Mouse (Mus musculus): ENCODE results near the gene Arhgap27. TPM values are rescaled to one million over a fixed set of nuclear protein-coding genes. Genes with fewer than 3 reads are reported as not detected.

The Arhgap27 gene
- total and polyA plus RNA-seq, 2 experiments from 2014 or later: 5.9 to 12.2 TPM

DNA sequence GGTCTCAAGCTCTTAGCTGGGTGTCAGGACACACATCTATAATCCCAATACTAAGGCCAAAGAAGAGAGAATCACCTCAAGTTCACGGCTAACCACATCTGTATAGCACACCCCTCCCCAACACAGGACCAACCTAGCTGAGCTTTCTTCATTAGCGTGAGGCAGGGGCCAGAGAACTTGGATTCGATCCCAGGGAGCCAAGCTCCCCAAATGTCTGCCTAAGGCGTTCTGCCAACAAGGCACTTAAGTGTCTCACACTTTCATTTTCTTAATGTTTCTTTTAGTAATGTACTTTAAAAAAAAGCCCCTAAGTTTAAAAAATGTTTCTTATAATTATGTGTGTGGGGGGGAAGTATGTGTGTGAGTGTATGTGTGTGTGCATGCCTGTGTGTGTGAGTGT is 42.8 kb downstream of the Arhgap27 start:
- DNase-seq (ENCODE audit: low spot score) (no peak), ATAC-seq (no peak)

GRCm38 (mm10) chr11:103320196-103320595 is 43.3 kb downstream of the Arhgap27 start:
- Histone ChIP-seq H3K9me3 (ENCODE audit: low read length) (no peaks in the 10 kb centered on the region), H3K4me3 (ENCODE audit: low read length) (no peak overlapping the region), H3K4me2 (ENCODE audit: low read depth, low read length) (no peak overlapping the region), H3K4me1 (ENCODE audit: insufficient read depth, low read length) (0 out of 2 replicates have a peak, but pooled peaks cover 6% of the 10 kb centered on the region), H3K27ac (no peak overlapping the region), H3K9ac (replicated peaks; ENCODE audit: low read length) (no peak overlapping the region), H3K27me3 (ENCODE audit: insufficient read depth, low read length) (no peaks in the 10 kb centered on the region; the same call in 1 of the 2 replicates), H3K36me3 (ENCODE audit: insufficient read depth, low read length) (no peaks in the 10 kb centered on the region)
- ATAC-seq (no peak), DNase-seq (ENCODE audit: low spot score) (no peak)
- 88% methylated on average over 8 of the region's 8 CpGs for WGBS
- no peak for TF ChIP-seq CTCF (IDR thresholded peaks at IDR 0.05; ENCODE audit: low read depth)

More for the DNA sequence above, 42.8 kb downstream of the Arhgap27 start:
- WGBS: 37% methylated on average over 4 of the region's 4 CpGs
- no peaks in the 10 kb centered on the region for H3K36me3 ChIP-seq (ENCODE audit: insufficient read depth, low read length)
- H3K27me3 ChIP-seq (ENCODE audit: insufficient read depth, low read length): no peaks in the 10 kb centered on the region; the same call in 1 of the 2 replicates
- H3K4me2 ChIP-seq (ENCODE audit: low read depth, low read length): no peak overlapping the region
- TF ChIP-seq CTCF (IDR thresholded peaks at IDR 0.05; ENCODE audit: low read depth): no peak
- no peak overlapping the region for H3K27ac ChIP-seq
- H3K4me1 ChIP-seq (ENCODE audit: insufficient read depth, low read length): 0 out of 2 replicates have a peak, but pooled peaks cover 6% of the 10 kb centered on the region
- no peak overlapping the region for H3K9ac ChIP-seq (replicated peaks; ENCODE audit: low read length)
- H3K9me3 ChIP-seq (ENCODE audit: low read length): no peaks in the 10 kb centered on the region
- no peak overlapping the region for H3K4me3 ChIP-seq (ENCODE audit: low read length)

GRCm38 (mm10) chr11:103318042-103318441 is 45.5 kb downstream of the Arhgap27 start:
- no peak overlapping the region for H3K9ac ChIP-seq (replicated peaks; ENCODE audit: low read length)
- no peak overlapping the region for H3K4me3 ChIP-seq (ENCODE audit: low read length)
- H3K27me3 ChIP-seq (ENCODE audit: insufficient read depth, low read length): no peaks in the 10 kb centered on the region; the same call in 1 of the 2 replicates
- ATAC-seq: no peak
- TF ChIP-seq CTCF (IDR thresholded peaks at IDR 0.05; ENCODE audit: low read depth): no peak
- WGBS: 80% methylated on average over 1 of the region's 1 CpGs
- no peaks in the 10 kb centered on the region for H3K36me3 ChIP-seq (ENCODE audit: insufficient read depth, low read length)
- no peaks in the 10 kb centered on the region for H3K9me3 ChIP-seq (ENCODE audit: low read length)
- H3K27ac ChIP-seq: no peak overlapping the region
- no peak for DNase-seq (ENCODE audit: low spot score)
- H3K4me2 ChIP-seq (ENCODE audit: low read depth, low read length): no peak overlapping the region
- no peaks in the 10 kb centered on the region for H3K4me1 ChIP-seq (ENCODE audit: insufficient read depth, low read length)

DNA sequence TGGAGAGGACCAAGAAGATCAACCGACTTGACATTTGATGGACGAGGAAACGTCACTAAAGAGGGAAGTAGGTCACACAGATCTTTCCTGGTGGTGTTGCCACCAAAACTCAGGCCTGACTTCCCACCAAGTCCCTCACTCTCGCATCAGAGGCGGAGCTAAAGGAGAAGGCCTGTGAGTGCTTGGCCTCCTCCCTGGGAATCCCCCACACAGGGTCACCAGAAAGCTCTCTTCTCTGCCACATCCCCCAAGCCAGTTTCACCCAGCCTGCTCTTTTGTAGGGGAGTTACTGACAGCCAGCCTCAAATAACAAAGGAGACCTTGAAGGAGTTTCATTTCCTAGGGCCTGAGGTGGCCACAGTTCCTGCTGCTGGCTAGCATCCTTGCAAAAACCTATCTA is 48.1 kb downstream of the Arhgap27 start:
- Histone ChIP-seq H3K9me3 (ENCODE audit: low read length) (no peaks in the 10 kb centered on the region), H3K4me3 (ENCODE audit: low read length) (no peak overlapping the region), H3K9ac (replicated peaks; ENCODE audit: low read length) (no peak overlapping the region), H3K4me1 (ENCODE audit: insufficient read depth, low read length) (no peaks in the 10 kb centered on the region; the same call in 1 of the 2 replicates), H3K36me3 (ENCODE audit: insufficient read depth, low read length) (no peaks in the 10 kb centered on the region), H3K27me3 (ENCODE audit: insufficient read depth, low read length) (no peaks in the 10 kb centered on the region; the same call in 1 of the 2 replicates), H3K4me2 (ENCODE audit: low read depth, low read length) (no peak overlapping the region), H3K27ac (no peak overlapping the region)
- WGBS: 83% methylated on average over 5 of the region's 5 CpGs
- no peak for TF ChIP-seq CTCF (IDR thresholded peaks at IDR 0.05; ENCODE audit: low read depth)
- ATAC-seq (no peak), DNase-seq (ENCODE audit: low spot score) (no peak)

- Histone ChIP-seq H3K4me1 (ENCODE audit: insufficient read depth, low read length) (no peaks in the 10 kb centered on the region; the same call in 1 of the 2 replicates), H3K36me3 (ENCODE audit: insufficient read depth, low read length) (no peaks in the 10 kb centered on the region), H3K27me3 (ENCODE audit: insufficient read depth, low read length) (no peaks in the 10 kb centered on the region; the same call in 1 of the 2 replicates), H3K27ac (no peak overlapping the region), H3K9me3 (ENCODE audit: low read length) (no peaks in the 10 kb centered on the region), H3K4me3 (ENCODE audit: low read length) (no peak overlapping the region), H3K4me2 (ENCODE audit: low read depth, low read length) (no peak overlapping the region), H3K9ac (replicated peaks; ENCODE audit: low read length) (no peak overlapping the region)
- TF ChIP-seq CTCF (IDR thresholded peaks at IDR 0.05; ENCODE audit: low read depth): no peak
- ATAC-seq (no peak), DNase-seq (ENCODE audit: low spot score) (no peak)
- 71% methylated on average over 10 of the region's 10 CpGs for whole genome bisulfite sequencing
Observed at GRCm38 (mm10) chr11:103314736-103315374, 48.6 kb downstream of the Arhgap27 start.

DNA sequence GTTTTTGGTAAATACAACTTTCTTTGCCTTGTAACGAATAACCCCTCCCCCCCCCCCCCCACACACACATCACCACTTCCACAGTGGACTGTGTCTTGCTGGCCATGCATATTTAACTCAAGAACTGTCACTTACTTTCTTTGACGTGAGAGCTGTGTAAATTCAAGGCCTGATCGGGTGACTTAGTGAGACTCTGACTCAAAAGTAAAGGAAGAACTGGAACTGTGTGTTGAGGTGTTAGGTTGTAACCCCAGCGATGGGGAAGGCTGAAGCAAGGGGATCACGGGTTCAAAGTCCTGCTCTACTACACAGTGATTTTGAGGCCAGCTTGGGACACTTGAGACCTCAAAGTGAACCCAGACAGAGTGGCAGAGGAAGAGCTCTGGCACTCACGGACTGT is 50.0 kb downstream of the Arhgap27 start:
- 82% methylated on average over 6 of the region's 6 CpGs for WGBS
- no peak overlapping the region for H3K4me2 ChIP-seq (ENCODE audit: low read depth, low read length)
- no peak overlapping the region for H3K9ac ChIP-seq (replicated peaks; ENCODE audit: low read length)
- no peak overlapping the region for H3K4me3 ChIP-seq (ENCODE audit: low read length)
- no peak for ATAC-seq
- H3K27ac ChIP-seq: no peak overlapping the region
- DNase-seq (ENCODE audit: low spot score): no peak
- no peaks in the 10 kb centered on the region for H3K9me3 ChIP-seq (ENCODE audit: low read length)
- no peaks in the 10 kb centered on the region; the same call in 1 of the 2 replicates for H3K4me1 ChIP-seq (ENCODE audit: insufficient read depth, low read length)
- H3K27me3 ChIP-seq (ENCODE audit: insufficient read depth, low read length): no peaks in the 10 kb centered on the region; the same call in 1 of the 2 replicates
- no peak for TF ChIP-seq CTCF (IDR thresholded peaks at IDR 0.05; ENCODE audit: low read depth)
- no peaks in the 10 kb centered on the region for H3K36me3 ChIP-seq (ENCODE audit: insufficient read depth, low read length)

- ATAC-seq (no peak), DNase-seq (ENCODE audit: low spot score) (no peak)
- Histone ChIP-seq H3K36me3 (ENCODE audit: insufficient read depth, low read length) (no peaks in the 10 kb centered on the region), H3K9ac (replicated peaks; ENCODE audit: low read length) (no peak overlapping the region), H3K4me2 (ENCODE audit: low read depth, low read length) (no peak overlapping the region), H3K4me1 (ENCODE audit: insufficient read depth, low read length) (no peaks in the 10 kb centered on the region; the same call in 1 of the 2 replicates), H3K27ac (no peak overlapping the region), H3K4me3 (ENCODE audit: low read length) (no peak overlapping the region), H3K27me3 (ENCODE audit: insufficient read depth, low read length) (no peaks in the 10 kb centered on the region), H3K9me3 (ENCODE audit: low read length) (no peaks in the 10 kb centered on the region)
- WGBS: 64% methylated on average over 8 of the region's 8 CpGs
- TF ChIP-seq CTCF (IDR thresholded peaks at IDR 0.05; ENCODE audit: low read depth): no peak
Observed at GRCm38 (mm10) chr11:103312655-103313255, 50.7 kb downstream of the Arhgap27 start.

Measured in hindbrain, postnatal 0 days (tissue).